Mouse (Mus musculus) C2C12 (cell line): Measurements from ENCODE around the gene Ypel1.

Source experiments
- CEBPB ChIP-seq: IDR thresholded peaks from one replicate; pipeline ENCODE4 v1.6.1; 2011; ENCODE audit warnings: low read depth, mild to moderate bottlenecking, control low read depth, moderate library complexity
- CTCF ChIP-seq: IDR thresholded peaks from one replicate; pipeline ENCODE4 v1.5.1; 2011; ENCODE audit not compliant: control insufficient read depth, insufficient read depth, insufficient read length
- FOSL1 ChIP-seq: IDR thresholded peaks from one replicate; pipeline ENCODE4 v1.8.0; 2011; ENCODE audit warnings: mild to moderate bottlenecking, low read length; ENCODE audit not compliant: poor library complexity, insufficient read depth, severe bottlenecking
- MAX ChIP-seq: IDR thresholded peaks from one replicate; pipeline ENCODE4 v1.6.1; 2011; ENCODE audit warnings: mild to moderate bottlenecking, control low read depth
- MYOD1 ChIP-seq: IDR thresholded peaks from one replicate; pipeline ENCODE4 v1.6.1; 2011; ENCODE audit warnings: low read depth; ENCODE audit not compliant: control insufficient read depth, insufficient read length
- MYOG ChIP-seq: IDR thresholded peaks from one replicate; pipeline ENCODE4 v1.6.1; 2011; ENCODE audit not compliant: control insufficient read depth, insufficient read length; ENCODE audit errors: extremely low read depth
- USF1 ChIP-seq: IDR thresholded peaks from one replicate; pipeline ENCODE4 v1.6.1; 2011; ENCODE audit warnings: low read depth, mild to moderate bottlenecking, control low read depth, moderate library complexity

DNA sequence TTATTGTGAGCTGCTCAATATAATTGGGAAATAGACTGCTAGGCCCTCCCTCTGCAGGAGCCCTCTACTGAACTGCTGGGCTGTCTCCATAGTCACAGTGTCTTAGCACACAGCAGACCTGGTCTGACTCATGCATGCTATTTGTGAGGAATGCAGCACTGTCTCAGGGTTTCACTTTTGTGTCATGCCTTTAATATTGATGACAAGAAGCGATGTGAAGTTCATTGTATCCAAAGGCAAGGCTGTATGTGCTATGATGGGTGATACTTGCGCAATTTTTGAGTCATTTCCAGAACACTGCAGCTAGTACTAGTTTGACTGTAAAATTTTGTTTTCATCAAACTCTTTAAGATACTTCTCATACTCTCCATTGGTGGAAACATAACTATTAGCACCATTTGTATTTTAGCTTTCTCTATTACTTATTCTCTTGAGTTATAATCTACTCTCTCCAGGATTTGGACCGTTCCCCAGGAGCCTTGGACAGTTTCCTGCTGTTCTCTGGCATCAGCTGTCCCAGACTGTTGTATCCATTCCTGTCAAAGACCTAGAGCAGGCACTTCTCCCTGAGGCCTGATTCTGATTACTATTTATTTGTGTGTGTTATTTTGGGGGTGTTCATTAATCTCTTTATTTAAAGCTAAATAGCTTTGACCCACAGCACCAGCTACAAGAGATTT, 44.9 kb upstream of the Ypel1 start:
- TF ChIP-seq USF1 (no peak), CTCF (no peak), MYOD1 (no peak), MAX (no peak), MYOG (no peak), FOSL1 (no peak), CEBPB (peak; percentile 88)
